Mouse (Mus musculus): ENCODE results near the gene Dnajb3.
"Not testable (repeated sequence)": the region's sequence is repeated elsewhere in the genome, so short reads cannot be mapped to it uniquely, and the experiment has no call there.

The Dnajb3 gene

DNA sequence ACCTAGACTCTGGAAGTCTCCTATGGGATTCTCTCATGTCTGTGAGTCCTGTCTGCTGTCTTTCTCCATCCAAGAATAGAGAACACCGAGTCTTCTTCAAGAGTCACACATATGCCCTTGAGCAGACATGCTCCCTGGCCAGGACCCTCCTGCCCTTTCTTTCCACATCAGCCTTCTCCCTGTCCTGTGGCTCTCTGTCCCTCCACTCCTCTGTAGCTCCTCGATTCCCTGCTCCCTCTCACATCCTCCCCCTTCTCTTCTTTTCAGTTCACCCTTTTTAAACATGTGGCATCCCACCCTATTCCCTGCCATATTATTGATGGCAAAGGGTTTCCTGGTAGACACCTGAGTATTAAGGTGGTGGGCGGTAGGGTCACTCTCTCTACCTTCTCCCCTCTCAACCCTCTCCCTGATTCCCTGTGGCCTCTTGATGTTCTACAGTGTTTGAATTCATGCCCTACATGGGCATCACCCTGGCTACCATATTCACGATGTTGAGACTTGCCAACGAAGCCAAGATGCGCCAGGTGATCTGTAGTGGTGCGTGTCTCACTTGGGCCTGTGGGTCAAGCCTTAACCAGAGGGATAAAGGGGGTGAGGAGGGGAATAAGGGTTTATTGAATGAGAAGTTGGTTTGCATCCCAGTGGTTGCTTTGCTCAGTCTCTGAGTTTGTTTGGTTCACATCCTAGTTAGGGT, 26.4 kb upstream of the Dnajb3 start:
- DNase-seq, result no peak

DNA sequence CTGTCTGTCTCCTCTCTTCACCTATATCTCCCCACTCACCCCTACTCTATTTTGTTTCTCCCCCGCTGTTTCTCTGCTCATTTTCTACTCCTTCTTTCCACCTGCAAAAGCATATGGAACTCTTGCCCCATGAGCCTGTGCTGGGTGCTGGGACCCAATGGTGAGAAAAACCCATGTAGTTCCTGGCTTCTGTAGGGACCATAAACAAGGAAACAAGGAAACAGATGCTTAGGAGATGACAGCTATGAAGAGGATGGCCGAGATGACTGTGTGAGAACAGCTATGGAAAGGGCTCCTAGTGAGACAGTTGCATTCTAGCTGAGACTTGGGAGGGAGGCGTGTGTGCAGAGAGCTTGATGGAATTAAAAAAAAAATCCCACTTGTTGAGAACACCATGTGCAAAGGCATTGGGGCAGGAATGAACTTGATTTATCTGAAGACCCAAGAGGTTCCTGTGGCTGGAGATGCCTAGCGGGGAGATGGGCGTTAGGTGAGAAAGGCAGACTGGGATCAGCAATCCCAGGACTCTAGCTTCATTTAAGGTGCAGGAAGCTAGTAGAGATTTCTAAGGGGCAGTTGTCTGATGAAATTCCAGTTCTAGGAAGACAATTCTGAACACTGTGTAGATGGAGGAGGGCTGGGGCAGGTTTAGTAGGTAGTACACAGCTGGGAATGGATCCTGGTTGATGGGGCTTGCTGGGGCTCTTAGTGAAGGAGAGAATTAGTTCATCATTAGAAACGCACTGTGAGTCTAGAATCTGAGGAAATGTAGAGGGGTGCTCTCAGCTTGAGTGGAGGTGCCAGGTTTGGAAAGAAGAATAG, 25.6 kb upstream of the Dnajb3 start:
- DNase-seq, result peak in 1 of 2 experiments; percentile 4

DNA sequence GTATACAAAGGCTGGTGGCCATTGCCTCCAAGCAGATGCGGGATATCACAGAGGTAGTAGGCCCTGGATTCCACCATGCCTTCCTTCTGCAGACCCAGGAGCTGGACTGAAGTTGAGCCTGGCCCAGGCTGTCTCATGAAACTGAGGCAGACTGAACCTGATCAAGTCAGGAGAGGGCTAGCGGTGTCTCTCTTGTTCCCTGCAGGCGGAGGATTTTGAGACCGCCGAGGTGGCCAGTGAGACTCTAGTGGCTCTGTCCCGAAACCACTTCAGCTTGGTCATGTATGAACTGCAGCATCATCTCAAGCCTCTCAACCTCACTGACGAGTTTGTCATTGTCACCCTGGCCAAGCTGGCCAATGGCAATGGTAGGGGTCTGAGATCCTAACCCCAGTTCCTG, 24.8 kb upstream of the Dnajb3 start:
- DNase-seq, result peak in 1 of 2 experiments; percentile 6

DNA sequence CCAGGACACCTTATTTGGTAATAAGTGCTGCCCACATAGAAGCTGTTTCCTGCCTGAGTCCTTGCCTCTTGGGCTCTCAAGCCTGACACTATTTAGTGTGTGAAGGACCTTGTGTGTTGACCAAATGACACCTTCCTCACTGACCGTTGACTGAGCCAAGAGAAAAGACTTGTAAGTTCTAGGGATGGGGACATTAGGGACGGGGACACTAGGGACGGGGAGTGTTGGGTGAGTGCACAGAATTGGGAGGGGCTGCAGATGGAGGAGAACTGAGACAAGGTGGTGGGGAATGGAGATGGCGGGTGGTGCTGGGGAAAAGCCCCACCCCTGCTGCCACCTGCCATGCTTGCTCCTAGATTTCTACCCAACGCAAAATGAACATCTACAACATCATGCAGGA, 24.4 kb upstream of the Dnajb3 start:
- DNase-seq, result peak in 1 of 2 experiments; percentile 9

DNA sequence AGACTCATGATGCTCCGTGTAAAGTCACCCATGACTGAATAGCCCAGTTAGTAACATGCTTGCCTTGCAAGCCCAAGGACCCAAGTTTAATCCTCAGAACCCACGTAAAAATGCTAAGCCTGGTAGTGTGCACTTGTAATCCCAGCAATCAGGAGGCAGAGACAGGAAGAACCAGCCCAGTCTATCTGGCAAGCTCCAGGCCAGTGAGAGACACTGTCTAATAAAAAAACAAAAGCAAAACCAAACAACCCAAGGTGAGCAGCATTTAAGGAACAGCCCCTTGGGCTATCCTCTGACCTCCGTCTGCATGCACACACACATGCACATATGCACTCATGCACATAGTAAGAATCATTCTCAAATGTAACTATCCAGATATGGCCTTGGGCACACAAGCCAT, 24.0 kb upstream of the Dnajb3 start:
- no peak for DNase-seq

DNA sequence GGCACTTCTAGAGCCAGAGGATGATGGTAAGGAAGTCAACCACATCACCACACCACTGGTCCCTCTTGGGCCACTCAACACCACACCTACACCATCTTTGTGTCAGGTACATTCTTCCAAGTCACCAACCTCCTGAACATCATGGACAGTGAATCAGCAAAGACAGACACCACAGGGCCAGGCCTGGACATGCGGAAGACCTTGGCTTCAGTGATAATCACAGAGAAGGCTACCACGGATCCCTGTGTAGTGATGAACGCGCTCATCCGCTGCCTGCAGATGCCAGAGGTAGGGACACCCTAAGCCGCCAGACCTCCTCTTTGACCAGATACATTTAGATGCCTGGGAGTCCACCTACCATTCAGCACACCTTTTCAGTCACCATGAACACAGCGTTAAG, 22.5 kb upstream of the Dnajb3 start:
- no peak for DNase-seq

DNA sequence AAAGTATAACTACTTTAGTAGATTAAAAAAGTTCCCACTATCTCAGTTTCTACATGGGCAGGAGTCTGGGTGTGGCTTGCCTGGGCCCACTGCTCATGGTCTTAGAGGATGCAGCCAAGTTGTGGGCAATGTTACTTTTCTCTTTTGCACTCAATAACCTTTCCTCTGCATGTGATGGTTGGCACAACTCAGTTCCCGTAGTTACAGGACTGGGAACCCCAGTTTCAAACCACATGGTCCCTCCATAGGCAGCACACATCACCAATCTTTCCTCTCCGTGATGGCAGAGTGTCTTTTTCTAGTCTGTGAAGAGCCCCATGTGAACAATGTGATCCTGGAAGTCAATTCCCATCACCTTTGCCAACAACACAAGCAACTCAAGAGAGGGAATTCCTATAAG, 21.9 kb upstream of the Dnajb3 start:
- no peak for DNase-seq

DNA sequence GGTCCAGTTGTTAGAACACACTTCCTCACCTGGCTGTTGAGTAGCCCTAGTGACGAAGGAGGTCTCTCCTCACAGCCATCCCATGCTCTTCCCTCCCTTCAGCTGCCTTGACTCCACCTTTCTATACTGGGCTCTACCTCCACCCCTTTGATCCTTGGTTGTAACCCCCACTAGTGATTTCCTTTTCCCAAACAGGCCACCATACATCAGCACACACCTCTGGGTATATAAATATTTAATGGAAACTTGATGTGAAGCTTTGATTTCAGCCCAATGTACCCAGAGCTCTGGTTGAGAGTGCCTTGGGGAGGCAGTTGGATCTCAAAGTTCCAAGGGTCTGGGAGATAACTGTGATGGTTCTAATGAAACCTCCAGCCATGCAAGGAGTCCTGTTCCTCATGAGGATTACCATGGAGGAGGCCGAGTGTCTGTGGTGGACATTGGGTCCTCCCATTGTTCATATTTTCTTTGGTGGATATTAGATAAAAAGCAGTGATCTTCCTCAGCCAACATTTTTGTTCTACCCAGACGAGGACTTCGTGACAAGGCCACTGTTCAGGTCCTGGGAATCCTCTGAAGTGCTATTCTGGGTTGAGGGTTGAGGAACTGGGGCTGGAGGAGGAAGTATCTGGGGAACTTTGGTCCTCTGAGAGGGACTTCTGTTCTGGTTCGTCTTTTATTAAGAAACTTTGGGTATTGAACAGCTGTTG, 21.2 kb upstream of the Dnajb3 start, which contains the start of gene Mroh2a:
Gene Mroh2a (plus strand): TSS at position 317 of the 710 bp plus-strand sequence.
- no peak for DNase-seq

DNA sequence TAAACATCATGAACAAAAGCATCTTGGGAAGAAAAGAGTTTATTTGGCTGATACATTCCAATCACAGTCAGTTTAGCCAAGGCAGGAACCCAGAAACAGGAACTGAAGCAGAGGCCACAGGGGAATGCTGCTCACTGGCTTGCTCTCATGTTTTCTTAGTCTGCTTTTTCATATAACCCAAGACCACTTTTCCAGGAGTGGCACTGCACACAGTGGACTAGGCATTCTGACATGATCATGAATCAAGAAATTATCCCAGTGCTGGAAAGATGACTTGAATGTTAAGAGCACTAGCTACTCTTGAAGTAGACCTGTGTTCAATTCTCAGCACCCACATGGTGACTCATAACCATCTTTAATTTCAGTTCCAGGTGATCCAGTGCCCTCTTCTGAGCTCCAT, 20.2 kb upstream of the Dnajb3 start:
- no peak for DNase-seq

DNA sequence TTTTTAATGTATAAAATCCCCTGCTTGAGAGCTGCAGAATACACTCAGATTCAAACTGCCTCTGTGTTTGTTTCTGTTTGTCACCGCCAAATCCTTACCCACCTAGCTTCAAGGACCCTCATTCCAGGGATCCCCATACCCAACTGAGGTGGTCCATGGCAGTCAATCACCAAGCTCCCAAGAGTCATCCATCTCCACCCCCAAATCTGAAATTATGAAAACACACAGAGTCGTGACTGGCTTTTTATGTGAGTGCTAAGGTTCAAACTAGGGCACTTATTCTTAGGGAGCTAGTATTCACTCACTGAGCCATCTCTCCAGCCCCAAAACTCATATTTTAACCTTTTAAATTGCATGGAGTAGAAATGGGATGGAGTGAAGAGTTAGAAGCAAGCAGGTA, 19.7 kb upstream of the Dnajb3 start:
- DNase-seq, result not testable (repeated sequence)

DNA sequence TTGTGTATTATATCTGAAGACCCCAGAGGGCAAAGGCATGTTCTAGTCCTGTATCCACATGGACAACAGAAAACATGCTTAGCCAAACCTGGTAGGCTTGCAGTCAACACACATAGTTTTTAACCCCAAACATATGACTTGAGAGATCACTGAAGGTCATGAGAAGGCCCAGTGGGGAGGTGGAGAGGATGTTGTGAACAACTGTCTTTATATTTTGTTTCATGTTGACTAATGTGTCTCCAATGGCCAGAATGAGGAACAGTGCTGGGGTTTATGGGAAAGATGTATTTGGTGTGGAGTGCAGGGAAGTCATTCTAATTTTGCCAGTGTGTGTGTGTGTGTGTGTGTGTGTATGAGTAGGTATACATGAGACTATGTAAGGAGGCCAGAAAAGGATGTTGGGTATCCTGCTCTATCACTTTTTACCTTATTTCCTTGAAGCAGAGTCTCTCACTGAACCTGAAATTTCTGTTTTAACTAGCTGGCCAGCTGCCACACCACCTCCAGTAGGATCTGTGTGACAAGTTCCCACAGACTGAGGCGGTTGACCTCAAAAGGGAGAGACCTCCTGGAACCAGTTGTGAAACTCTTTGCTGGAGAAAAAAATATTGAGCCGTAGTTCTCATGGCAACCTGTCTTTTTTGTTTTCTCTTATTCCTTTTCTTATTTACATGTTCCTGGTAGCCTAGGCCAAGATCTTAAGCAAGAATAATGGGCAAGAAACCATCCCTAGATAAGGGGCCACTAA, 18.6 kb upstream of the Dnajb3 start:
- DNase-seq, result no peak

DNA sequence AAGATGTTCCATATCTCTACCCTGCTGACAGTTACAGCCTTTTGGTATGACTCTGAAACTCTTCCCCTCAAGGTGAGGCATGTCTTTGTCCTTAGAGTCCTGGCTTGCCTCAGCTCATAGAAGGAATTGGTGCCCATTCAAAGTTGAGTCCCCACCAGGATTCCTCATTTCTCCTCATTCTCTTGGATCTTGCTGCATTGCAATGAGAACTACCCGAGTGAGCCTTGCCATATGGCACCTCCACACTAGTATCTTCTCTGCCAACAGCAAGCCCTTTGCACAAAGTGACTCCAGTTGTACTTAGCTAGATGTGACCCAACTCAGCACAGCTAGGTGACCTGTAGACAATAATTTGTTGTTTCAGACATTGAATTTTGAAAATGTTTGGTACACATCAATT, 18.0 kb upstream of the Dnajb3 start:
- DNase-seq, result no peak

DNA sequence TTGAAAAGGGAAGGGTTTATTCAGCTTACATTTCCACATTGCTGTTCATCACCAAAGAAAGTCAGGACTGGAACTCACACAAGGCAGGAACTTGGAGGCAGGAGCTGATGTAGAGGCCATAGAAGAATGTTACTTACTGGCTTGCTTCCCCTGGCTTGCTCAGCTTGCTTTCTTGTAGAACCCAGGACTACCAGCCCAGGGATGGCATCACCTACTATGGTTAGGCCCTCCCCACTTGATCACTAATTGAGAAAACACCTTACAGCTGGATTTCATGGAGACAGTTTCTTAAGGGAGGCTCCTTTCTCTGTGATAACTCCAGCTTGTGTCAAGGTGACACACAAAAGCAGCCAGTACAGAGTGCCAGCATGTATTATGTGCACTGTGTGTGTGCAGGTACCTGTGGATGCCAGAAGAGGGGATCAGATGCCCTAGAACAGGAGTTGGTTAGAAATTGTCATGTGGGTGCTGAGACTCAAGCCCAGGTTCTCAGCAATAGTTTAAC, 17.5 kb upstream of the Dnajb3 start:
- not testable (repeated sequence) for DNase-seq

DNA sequence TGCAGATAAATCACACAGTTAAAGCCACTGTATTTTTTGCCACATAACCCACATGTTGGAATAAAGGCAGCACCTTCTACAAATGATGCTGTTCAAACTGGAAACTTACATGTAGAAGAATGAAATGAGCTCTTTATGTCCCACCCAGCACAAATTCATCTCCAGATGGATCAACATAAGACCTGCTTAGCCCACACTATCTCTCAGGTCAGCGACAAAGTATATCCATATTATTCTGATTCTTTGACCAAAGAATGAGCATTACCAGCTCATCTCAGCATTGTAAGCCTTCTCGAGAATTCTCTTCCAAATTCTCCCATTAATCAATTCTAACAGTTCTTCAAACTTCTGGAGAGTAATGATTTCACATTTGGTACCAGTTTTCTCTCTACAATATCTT, 16.6 kb upstream of the Dnajb3 start:
- no peak for DNase-seq

DNA sequence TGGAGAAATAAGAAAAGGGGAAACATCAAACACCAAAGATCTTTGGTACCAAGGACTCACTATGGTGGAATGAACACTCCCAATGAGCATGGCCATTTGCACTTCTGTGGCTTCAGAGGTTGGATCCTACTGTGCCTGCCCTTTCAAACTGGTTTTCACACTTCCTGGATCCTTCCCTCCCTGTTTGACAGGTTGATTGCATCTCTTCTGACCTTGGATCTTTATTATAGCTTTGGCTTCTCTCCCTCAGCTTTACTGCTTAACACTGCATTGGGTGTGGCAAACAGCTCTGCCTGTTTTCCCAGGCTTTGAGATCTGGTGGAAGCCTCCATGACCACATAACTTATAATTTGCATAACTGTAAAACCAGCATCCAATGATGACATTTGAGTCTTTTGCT, 14.8 kb upstream of the Dnajb3 start:
- no peak for DNase-seq

DNA sequence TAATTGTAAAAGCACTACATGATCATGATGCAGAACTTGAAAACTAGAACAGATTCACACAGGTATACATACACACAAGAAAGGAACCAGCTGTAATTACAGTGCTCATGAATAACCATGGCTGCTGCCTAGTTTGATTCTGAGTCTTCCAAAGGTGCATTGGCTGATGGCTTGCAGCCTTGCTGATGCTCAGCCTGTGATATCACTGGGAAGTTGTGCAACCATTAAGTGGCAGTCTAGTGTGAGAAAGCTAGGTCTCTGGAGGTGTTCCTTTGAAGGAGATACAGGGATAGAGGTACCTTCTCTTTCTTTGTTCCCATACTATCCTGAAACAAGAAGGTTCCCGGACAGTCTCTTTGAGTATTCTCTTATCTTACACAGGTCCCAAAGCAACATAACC, 13.5 kb upstream of the Dnajb3 start:
- no peak for DNase-seq

DNA sequence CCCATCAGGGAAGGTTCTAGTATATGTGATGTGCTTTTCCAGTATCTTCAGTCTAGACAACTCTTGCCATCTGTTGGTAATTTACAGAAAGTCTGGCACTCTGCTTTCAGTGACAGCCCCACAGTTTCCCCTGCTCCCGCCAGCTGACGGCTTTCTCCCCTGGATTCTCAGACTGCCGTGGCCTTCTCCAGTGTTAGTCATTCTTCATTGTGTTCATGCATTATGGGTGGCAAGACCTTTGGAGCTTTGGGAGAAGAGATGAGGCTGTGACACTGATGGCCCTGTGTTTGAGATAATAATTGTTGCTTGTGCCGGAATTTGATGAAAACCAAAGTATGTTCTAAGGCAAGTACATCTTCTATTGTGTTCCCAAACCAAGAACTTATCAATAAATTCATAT, 13.0 kb upstream of the Dnajb3 start:
- DNase-seq, result no peak

DNA sequence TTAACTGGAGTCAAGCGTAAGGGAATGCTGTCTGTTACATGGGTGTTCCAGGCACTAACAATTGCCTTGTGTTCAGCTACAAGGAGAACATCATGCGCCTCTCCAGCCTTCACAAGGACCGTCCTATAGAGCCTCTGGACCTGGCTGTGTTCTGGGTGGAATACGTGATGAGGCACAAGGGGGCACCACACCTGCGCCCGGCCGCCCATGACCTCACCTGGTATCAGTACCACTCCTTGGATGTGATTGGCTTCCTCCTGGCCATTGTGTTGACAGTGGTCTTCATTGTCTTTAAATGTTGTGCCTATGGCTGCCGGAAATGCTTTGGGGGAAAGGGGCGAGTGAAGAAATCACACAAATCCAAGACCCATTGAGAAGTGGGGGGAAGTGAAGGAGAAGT, 12.5 kb upstream of the Dnajb3 start:
- no peak for DNase-seq

DNA sequence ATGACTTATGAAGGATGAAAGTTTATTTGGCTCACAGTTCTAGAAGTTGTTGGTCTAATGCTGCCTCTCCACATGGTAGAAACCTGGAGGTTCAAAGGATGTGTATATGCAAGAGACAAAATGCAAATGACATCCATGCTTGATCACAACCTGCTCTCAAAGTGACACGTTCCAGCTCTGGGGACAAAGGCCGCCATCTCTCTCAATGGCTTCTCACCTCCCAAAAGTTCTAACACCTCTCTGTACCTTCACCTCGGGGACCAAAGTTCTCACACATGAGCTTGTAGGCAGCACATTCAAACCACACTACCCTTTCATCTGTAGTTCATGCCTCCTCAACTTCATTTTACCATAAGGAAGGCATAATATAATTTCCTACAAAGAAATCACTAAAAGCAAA, 12.0 kb upstream of the Dnajb3 start:
- no peak for DNase-seq

DNA sequence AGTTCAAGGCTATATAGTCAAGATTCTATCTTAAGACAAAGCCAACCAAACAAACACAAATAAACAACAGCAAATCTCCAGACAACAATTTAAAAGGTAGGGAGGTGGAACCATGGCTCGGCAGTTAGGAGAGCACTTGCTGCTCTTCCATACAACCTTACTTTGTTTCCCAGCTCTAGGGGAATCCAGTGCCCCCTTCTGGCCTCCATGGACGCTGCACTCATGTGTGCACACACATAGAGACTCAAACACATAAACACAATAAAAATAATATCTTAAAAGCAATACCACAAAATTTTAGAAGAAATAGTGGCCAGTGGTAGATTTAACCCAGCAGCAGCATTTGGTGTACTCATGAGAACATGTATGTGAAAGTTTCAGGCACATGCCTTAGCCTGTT, 11.6 kb upstream of the Dnajb3 start:
- DNase-seq, result no peak

DNA sequence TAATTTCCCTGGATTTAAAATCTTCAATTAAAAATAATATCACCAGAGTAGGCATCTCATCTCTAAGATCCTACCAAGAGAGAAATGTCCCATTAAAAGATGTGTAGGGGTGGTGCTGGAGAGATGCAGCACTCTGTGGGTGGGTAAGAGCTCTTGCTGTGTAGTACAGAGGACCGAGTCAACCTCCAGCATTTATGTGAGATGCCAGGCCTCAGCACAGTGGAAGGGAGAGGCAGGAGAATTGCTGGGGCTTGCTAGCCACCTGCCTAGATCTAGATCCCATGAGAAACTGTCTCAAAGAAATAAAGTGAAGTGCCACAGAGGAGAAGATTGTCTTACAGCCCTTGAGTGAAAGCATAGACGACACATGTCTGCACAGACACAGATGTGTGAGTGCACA, 11.0 kb upstream of the Dnajb3 start:
- no peak for DNase-seq

DNA sequence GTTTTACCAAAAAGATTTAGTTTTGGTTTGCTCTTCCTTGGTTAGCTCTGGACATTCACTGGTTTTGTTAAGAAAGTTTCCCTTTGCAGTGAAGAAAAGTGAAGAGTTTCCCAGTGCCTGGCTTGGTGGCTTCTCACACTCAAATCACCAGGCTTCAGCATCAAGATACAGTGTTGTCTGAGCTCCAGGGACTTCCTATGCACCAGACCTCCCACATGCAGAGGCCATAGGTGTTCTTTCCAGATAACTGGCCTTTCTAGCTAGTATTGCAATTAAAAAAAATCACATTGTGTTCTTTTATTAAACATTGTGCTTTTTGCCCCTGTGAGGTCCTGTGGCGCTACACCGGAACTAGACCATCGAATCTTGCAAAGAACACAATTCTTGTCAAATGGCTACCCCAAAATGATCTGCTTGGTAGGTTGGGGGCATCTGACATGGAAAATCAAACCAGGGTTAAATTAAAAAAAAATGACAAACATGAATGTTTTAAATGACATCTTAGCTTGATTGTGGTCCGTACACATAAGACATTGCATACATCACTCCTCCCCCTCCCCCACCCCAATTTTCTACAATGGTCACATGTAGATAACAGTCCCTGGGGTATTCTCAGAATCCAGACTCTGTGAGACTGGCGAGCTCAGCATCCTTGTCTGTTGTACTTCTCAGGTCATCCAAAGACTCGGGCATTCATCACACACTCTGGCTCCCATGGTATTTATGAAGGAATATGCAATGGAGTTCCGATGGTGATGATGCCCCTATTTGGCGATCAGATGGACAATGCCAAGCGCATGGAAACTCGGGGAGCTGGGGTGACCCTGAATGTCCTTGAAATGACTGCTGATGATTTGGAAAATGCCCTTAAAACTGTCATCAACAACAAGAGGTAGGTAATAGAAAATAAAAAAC, 10.1 kb upstream of the Dnajb3 start:
- DNase-seq, result no peak
